Mouse (Mus musculus): ENCODE results near the gene Pax6. TPM values are rescaled to one million over a fixed set of nuclear protein-coding genes. Genes with fewer than 3 reads are reported as not detected.

The Pax6 gene
- polyA plus RNA-seq, 1 experiment from 2014 or later, result 22.9 TPM

DNA sequence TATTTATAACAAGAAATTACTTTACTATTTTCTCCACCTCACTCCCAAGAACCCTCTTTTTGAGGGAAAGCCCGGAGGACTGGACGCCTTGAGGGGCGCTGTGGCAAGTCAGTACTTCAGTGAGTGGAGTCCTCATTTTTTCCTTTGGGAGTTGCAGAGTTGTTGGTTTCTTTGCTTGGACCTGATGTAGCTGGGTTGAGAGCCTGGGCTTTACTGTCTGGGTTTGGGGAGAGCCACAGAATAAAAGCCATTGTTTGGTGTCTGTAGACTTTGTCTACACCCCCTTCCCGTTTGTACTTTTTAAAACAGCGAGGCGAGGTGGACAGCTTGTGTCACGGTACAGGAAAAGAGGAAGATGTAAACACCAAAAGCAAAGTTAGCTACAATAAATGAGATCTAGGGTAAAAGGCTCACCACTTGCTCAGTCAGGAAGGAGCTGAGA, 10.2 kb downstream of the Pax6 start:
- DNase-seq (no peak), ATAC-seq (ENCODE audit: low FRiP score, low TSS enrichment) (no peak)
- peaks cover 8% of the 10 kb centered on the region for H3K4me1 ChIP-seq (ENCODE audit: control insufficient read depth, insufficient read depth, low read length)
- H3K9ac ChIP-seq (replicated peaks; ENCODE audit: low read length), result no peak overlapping the region
- peaks cover 95% of the 10 kb centered on the region for H3K27me3 ChIP-seq (ENCODE audit: control insufficient read depth, insufficient read depth, low read length)
- no peaks in the 10 kb centered on the region for H3K36me3 ChIP-seq (ENCODE audit: control insufficient read depth, insufficient read depth, low read length)
- peak overlapping the region; percentile 24 for H3K4me2 ChIP-seq (ENCODE audit: low read length)
- WGBS, result 5% methylated on average over 7 of the region's 7 CpGs
- no peak overlapping the region for H3K4me3 ChIP-seq (replicated peaks; ENCODE audit: low read depth, low read length)
- H3K27ac ChIP-seq (replicated peaks; ENCODE audit: low read depth, low read length), result no peak overlapping the region
- no peaks in the 10 kb centered on the region for H3K9me3 ChIP-seq (ENCODE audit: control insufficient read depth, low read length)

DNA sequence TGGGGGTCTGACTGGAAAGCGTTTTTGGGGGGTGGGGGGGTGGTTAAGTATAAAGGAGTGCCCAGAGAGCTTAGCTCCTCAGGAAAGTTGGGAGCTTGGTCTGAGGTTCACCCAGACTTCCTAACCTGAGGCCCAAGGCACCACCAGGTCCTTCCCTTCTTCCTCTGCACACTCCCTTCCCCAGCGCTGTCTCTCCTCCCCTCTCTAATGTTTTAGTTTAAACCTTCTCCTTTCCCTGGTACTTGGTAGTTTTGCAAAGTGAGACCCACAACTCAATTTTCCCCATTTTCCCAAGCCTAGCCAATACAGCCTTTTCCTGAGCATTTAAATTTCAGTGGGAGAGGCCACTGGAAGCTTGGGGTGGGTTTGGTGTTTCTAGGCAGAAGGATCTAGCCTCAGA, 10.6 kb downstream of the Pax6 start:
- 3% methylated on average over 2 of the region's 2 CpGs for WGBS
- no peak overlapping the region for H3K27ac ChIP-seq (replicated peaks; ENCODE audit: low read depth, low read length)
- no peak for ATAC-seq (ENCODE audit: low FRiP score, low TSS enrichment)

DNA sequence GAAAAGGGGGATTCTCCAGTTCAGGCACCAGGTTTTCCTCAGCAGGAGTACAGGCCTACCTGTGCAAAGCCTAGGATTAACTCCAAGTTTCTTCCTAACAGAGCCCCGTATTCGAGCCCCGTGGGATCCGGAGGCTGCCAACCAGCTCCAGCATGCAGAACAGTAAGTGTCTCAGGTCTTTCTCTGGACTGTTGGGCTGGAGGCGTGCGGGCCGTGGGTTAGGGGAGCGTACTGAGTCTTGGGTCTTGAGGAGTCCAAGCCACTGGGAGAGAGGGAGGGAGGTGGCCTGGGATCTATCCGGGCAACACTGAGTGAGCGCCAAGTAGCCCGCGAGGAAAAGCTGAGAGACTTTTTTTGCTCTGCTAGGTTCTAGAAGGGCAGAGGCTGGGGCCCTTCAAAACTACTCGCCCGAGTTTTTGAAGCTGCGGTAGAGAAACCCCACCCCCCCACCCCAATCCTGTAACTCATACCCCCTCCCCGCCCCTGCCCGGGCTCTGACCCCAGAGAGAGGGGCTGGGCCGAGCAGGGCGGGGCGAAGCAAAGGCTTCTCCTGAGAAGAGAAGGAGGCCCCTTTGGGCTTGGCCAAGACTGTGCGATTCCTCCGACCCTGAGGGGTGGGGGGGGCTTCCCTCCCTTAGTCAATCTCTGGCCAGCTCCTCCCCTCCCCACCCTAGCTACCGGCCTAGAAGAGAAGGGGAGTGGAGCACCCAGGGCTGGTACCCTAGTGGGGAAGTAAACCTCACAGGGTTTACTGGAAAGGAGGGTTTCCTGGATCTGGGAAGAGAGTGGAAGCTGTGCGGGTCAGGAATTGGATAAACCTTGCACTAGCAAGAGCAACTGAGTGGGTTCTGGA, 11.7 kb downstream of the Pax6 start:
- DNase-seq (peak; percentile 34), ATAC-seq (ENCODE audit: low FRiP score, low TSS enrichment) (peak; percentile 49; the same call in 1 of the 2 replicates)
- Histone ChIP-seq H3K27ac (replicated peaks; ENCODE audit: low read depth, low read length) (peak overlapping the region; percentile 27), H3K27me3 (ENCODE audit: control insufficient read depth, insufficient read depth, low read length) (peaks cover 91% of the 10 kb centered on the region), H3K9ac (replicated peaks; ENCODE audit: low read length) (no peak overlapping the region), H3K36me3 (ENCODE audit: control insufficient read depth, insufficient read depth, low read length) (no peaks in the 10 kb centered on the region), H3K9me3 (ENCODE audit: control insufficient read depth, low read length) (no peaks in the 10 kb centered on the region), H3K4me3 (replicated peaks; ENCODE audit: low read depth, low read length) (no peak overlapping the region), H3K4me1 (ENCODE audit: control insufficient read depth, insufficient read depth, low read length) (no peaks in the 10 kb centered on the region), H3K4me2 (ENCODE audit: low read length) (peak overlapping the region; percentile 28)
- under 1% methylated on average over 24 of the region's 24 CpGs for WGBS

More for the DNA sequence above, 10.6 kb downstream of the Pax6 start:
- no peak overlapping the region for H3K9ac ChIP-seq (replicated peaks; ENCODE audit: low read length)
- no peaks in the 10 kb centered on the region for H3K9me3 ChIP-seq (ENCODE audit: control insufficient read depth, low read length)
- H3K36me3 ChIP-seq (ENCODE audit: control insufficient read depth, insufficient read depth, low read length), result no peaks in the 10 kb centered on the region
- DNase-seq, result no peak
- H3K4me3 ChIP-seq (replicated peaks; ENCODE audit: low read depth, low read length), result no peak overlapping the region
- H3K4me1 ChIP-seq (ENCODE audit: control insufficient read depth, insufficient read depth, low read length), result peaks cover 8% of the 10 kb centered on the region
- H3K27me3 ChIP-seq (ENCODE audit: control insufficient read depth, insufficient read depth, low read length), result peaks cover 93% of the 10 kb centered on the region
- peak overlapping the region; percentile 24 for H3K4me2 ChIP-seq (ENCODE audit: low read length)

DNA sequence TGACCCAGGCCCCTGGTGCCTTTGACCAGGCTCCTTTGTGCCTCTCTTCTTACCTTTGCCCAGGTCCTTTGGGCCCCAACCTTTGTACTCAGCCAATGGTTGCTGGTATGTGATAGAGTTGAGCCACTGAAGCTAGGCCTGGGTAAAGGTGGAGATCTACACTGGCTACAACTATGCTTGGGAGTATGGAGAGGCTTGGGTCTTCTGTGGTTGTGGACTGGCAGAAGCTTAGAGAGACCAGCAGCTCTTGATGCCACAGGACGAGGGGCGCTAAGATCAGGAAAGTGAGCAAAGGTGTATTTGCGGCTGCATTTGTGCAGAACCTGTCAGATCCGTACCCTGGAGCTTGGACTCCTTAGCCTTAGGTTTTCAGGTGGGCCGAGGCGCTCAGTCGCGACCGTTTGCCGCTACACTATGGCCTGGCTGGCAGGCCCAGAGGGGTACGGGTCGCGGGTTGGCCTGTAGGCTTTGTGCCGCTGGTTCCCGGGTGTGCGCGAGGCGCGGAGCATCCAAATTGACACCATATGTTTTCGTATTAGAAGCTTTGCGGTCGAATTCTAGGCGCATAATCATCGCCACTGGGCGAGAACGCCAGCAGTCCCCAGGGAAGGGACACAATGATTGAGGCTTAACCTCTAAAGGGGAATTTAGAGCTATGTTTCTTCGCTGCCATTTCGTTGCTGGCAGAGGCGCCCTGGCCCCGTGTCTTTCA, 12.5 kb downstream of the Pax6 start:
- H3K4me2 ChIP-seq (ENCODE audit: low read length), result peak overlapping the region; percentile 28
- WGBS, result 1% methylated on average over 30 of the region's 30 CpGs
- no peaks in the 10 kb centered on the region for H3K36me3 ChIP-seq (ENCODE audit: control insufficient read depth, insufficient read depth, low read length)
- H3K9ac ChIP-seq (replicated peaks; ENCODE audit: low read length), result 0 out of 2 replicates have a peak overlapping the region, but pooled peaks have one; percentile 2
- no peak for ATAC-seq (ENCODE audit: low FRiP score, low TSS enrichment)
- peaks cover 91% of the 10 kb centered on the region for H3K27me3 ChIP-seq (ENCODE audit: control insufficient read depth, insufficient read depth, low read length)
- peak overlapping the region; percentile 11; the same call in 1 of the 2 replicates for H3K4me3 ChIP-seq (replicated peaks; ENCODE audit: low read depth, low read length)
- peak overlapping the region; percentile 27 for H3K27ac ChIP-seq (replicated peaks; ENCODE audit: low read depth, low read length)
- H3K9me3 ChIP-seq (ENCODE audit: control insufficient read depth, low read length), result no peaks in the 10 kb centered on the region
- no peaks in the 10 kb centered on the region for H3K4me1 ChIP-seq (ENCODE audit: control insufficient read depth, insufficient read depth, low read length)
- peak; percentile 65 for DNase-seq

DNA sequence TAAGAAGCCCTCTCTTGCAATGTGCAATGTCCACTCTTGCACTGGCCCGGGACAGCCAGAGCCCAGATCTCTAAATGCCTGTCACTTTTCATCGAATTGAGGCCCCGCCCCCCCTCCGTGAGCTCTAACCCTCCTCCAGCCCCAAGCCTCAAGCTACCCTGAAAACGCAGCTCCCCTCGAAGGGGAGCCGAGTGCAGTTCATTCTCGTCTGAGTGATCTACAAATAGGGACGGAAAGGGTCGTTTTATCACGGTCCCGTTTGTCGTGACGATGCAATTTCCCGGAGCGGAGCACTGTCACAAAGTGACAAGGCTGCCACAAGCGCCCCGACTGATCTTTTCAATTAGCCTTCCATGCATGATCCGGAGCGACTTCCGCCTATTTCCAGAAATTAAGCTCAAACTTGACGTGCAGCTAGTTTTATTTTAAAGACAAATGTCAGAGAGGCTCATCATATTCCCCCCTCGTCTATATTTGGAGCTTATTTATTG, 13.4 kb downstream of the Pax6 start:
- ATAC-seq (ENCODE audit: low FRiP score, low TSS enrichment) (no peak), DNase-seq (peak; percentile 63)
- under 1% methylated on average over 23 of the region's 23 CpGs for WGBS
- H3K27ac ChIP-seq (replicated peaks; ENCODE audit: low read depth, low read length), result peak overlapping the region; percentile 15; the same call in 1 of the 2 replicates
- H3K4me3 ChIP-seq (replicated peaks; ENCODE audit: low read depth, low read length), result peak overlapping the region; percentile 12; the same call in 1 of the 2 replicates
- no peaks in the 10 kb centered on the region for H3K4me1 ChIP-seq (ENCODE audit: control insufficient read depth, insufficient read depth, low read length)
- no peaks in the 10 kb centered on the region for H3K9me3 ChIP-seq (ENCODE audit: control insufficient read depth, low read length)
- no peaks in the 10 kb centered on the region for H3K36me3 ChIP-seq (ENCODE audit: control insufficient read depth, insufficient read depth, low read length)
- peaks cover 90% of the 10 kb centered on the region for H3K27me3 ChIP-seq (ENCODE audit: control insufficient read depth, insufficient read depth, low read length)
- peak overlapping the region; percentile 28 for H3K4me2 ChIP-seq (ENCODE audit: low read length)
- H3K9ac ChIP-seq (replicated peaks; ENCODE audit: low read length), result no peak overlapping the region

DNA sequence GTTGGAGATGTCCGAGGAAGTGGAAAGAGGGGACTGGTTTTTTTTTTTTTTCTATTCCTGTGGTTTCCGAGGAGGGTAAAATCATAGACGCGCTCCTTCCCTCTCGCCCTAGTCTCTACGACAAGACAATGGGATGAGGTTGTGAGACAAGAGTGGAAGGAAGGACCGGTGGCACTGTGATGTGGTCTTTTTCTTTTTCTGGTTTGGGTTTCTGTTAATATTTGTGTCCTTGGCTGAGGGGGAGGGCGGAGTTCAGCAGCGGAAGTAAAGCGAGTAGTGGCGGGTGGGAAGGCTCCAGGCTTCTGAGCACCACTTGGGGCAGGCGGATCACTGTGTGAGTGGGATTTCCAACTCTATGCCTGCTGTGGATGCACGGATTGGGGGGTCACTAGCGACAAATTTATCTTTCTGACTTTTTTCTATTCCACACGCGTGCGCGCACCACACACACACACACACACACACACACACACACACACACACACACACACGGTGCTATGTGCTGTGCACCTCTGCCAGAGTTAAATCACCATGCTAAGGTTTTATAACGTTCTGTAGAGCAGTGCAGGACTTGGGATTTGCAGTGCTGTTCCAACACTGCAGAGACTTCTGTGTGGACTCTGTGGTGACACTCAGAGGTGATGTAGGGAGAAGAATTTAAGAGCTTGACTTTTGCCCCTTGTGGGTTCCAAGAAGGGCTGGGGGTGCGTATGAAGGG, 14.1 kb downstream of the Pax6 start:
- peak overlapping the region; percentile 12; the same call in 1 of the 2 replicates for H3K4me3 ChIP-seq (replicated peaks; ENCODE audit: low read depth, low read length)
- H3K9me3 ChIP-seq (ENCODE audit: control insufficient read depth, low read length), result no peaks in the 10 kb centered on the region
- H3K27ac ChIP-seq (replicated peaks; ENCODE audit: low read depth, low read length), result peak overlapping the region; percentile 55
- no peak overlapping the region for H3K9ac ChIP-seq (replicated peaks; ENCODE audit: low read length)
- WGBS, result 3% methylated on average over 21 of the region's 21 CpGs
- DNase-seq, result peak; percentile 25
- H3K36me3 ChIP-seq (ENCODE audit: control insufficient read depth, insufficient read depth, low read length), result no peaks in the 10 kb centered on the region
- ATAC-seq (ENCODE audit: low FRiP score, low TSS enrichment), result no peak
- H3K4me2 ChIP-seq (ENCODE audit: low read length), result peak overlapping the region; percentile 28
- H3K4me1 ChIP-seq (ENCODE audit: control insufficient read depth, insufficient read depth, low read length), result no peaks in the 10 kb centered on the region
- H3K27me3 ChIP-seq (ENCODE audit: control insufficient read depth, insufficient read depth, low read length), result peaks cover 90% of the 10 kb centered on the region

DNA sequence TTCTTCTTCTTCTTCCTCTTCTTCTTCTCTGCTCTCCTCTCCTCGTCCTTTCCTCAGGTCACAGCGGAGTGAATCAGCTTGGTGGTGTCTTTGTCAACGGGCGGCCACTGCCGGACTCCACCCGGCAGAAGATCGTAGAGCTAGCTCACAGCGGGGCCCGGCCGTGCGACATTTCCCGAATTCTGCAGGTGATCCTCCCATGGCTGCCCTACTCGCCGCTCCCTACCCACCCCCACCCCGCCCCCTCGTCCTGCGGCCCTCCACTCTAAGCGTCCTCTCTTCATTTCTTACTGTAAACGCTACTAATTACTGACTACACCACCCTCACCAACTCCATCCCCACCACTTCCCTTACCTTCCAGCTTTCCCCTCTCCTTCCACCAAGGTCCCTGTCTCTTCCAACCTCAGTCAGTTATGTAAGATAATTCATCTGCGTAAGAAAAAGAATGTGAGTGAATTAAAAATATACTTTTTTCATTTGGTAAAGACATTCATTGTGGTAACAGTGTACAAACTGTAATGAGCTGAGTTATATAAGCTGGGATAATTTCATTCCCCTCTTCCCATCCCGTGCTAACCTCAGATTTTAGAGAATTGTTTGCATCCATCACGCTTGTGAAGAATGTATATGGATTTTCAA, 15.2 kb downstream of the Pax6 start:
- H3K27me3 ChIP-seq (ENCODE audit: control insufficient read depth, insufficient read depth, low read length), result peaks cover 90% of the 10 kb centered on the region
- no peaks in the 10 kb centered on the region for H3K9me3 ChIP-seq (ENCODE audit: control insufficient read depth, low read length)
- no peak overlapping the region for H3K4me3 ChIP-seq (replicated peaks; ENCODE audit: low read depth, low read length)
- H3K4me1 ChIP-seq (ENCODE audit: control insufficient read depth, insufficient read depth, low read length), result no peaks in the 10 kb centered on the region
- 4% methylated on average over 22 of the region's 22 CpGs for WGBS
- H3K9ac ChIP-seq (replicated peaks; ENCODE audit: low read length), result no peak overlapping the region
- H3K27ac ChIP-seq (replicated peaks; ENCODE audit: low read depth, low read length), result 0 out of 2 replicates have a peak overlapping the region, but pooled peaks have one; percentile 10
- ATAC-seq (ENCODE audit: low FRiP score, low TSS enrichment), result no peak
- DNase-seq, result peak; percentile 19
- H3K36me3 ChIP-seq (ENCODE audit: control insufficient read depth, insufficient read depth, low read length), result no peaks in the 10 kb centered on the region
- no peak overlapping the region for H3K4me2 ChIP-seq (ENCODE audit: low read length)
